Mouse (Mus musculus) WW6 (cell line): Measurements from ENCODE around the gene Galnt12.
"Not testable (repeated sequence)": the region's sequence is repeated elsewhere in the genome, so short reads cannot be mapped to it uniquely, and the experiment has no call there.

Experiments used
- DNase-seq: peaks from one replicate; pipeline ENCODE4 v3.0.0-alpha.2; 2013; ENCODE audit warnings: low read depth, low spot score

Gene Galnt12

GRCm38 (mm10) chr4:47091493-47092386 lies at the start of gene Galnt12:
Galnt12 (plus strand) TSS chr4:47091909.
- no peak for DNase-seq

GRCm38 (mm10) chr4:47043866-47044265 lies 47.8 kb upstream of the Galnt12 start:
- DNase-seq, result no peak

GRCm38 (mm10) chr4:47046974-47047373 lies 44.7 kb upstream of the Galnt12 start:
- no peak for DNase-seq

GRCm38 (mm10) chr4:47047765-47048164 lies 43.9 kb upstream of the Galnt12 start:
- no peak for DNase-seq

- no peak for DNase-seq
Observed at GRCm38 (mm10) chr4:47049216-47049615, 42.5 kb upstream of the Galnt12 start.

GRCm38 (mm10) chr4:47050167-47050566 lies 41.5 kb upstream of the Galnt12 start:
- peak; percentile 49 for DNase-seq

- DNase-seq, result no peak
Observed at GRCm38 (mm10) chr4:47050642-47051381, 40.9 kb upstream of the Galnt12 start.

- DNase-seq, result no peak
Observed at GRCm38 (mm10) chr4:47051905-47052304, 39.8 kb upstream of the Galnt12 start.

GRCm38 (mm10) chr4:47055170-47055569 lies 36.5 kb upstream of the Galnt12 start:
- DNase-seq, result not testable (repeated sequence)

GRCm38 (mm10) chr4:47055570-47056080 lies 36.1 kb upstream of the Galnt12 start:
- DNase-seq, result no peak

- DNase-seq, result no peak
Observed at GRCm38 (mm10) chr4:47056791-47057509, 34.8 kb upstream of the Galnt12 start, which contains the start of gene Anks6. Anks6 (minus strand) TSS chr4:47057427.

GRCm38 (mm10) chr4:47057510-47058325 lies 34.0 kb upstream of the Galnt12 start:
- no peak for DNase-seq

- DNase-seq, result no peak
Observed at GRCm38 (mm10) chr4:47060900-47061299, 30.8 kb upstream of the Galnt12 start.

GRCm38 (mm10) chr4:47075054-47075453 lies 16.7 kb upstream of the Galnt12 start:
- DNase-seq, result no peak

GRCm38 (mm10) chr4:47079997-47080646 lies 11.6 kb upstream of the Galnt12 start:
- no peak for DNase-seq

GRCm38 (mm10) chr4:47080647-47081010 lies 11.1 kb upstream of the Galnt12 start:
- DNase-seq, result no peak

- no peak for DNase-seq
Observed at GRCm38 (mm10) chr4:47083824-47084223, 7.9 kb upstream of the Galnt12 start.

GRCm38 (mm10) chr4:47088671-47089070 lies 3.0 kb upstream of the Galnt12 start:
- no peak for DNase-seq

- DNase-seq, result no peak
Observed at GRCm38 (mm10) chr4:47092387-47093021, 795 bp downstream of the Galnt12 start.

- DNase-seq, result no peak
Observed at GRCm38 (mm10) chr4:47093161-47093560, 1.5 kb downstream of the Galnt12 start.
